In genomic region chr6:73267738-73268311, GRCm38 (mm10) we compare ENCODE assay signal across 19 mouse cellular contexts. TPM values are rescaled to one million over a fixed set of nuclear protein-coding genes. Genes with fewer than 3 reads are reported as not detected.
"Had no signal": no experiment of that assay in that cellular context is flagged by ENCODE, and none has a peak within 500 bp of the region (broad histone marks: within the 10 kb centered on the region; RNA-seq: fewer than 3 reads in every experiment).

No protein-coding gene starts in this region.

- H3K27me3 ChIP-seq: midbrain, embryonic 12.5 days; neural tube, embryonic 13.5 days; neural tube, embryonic 15.5 days had no signal

- H3K4me1 ChIP-seq: midbrain, embryonic 12.5 days; neural tube, embryonic 13.5 days; neural tube, embryonic 15.5 days had no signal

- H3K4me3 ChIP-seq: midbrain, embryonic 10.5 days; midbrain, embryonic 12.5 days; myocyte; neural tube, embryonic 13.5 days; neural tube, embryonic 15.5 days had no signal

- DNase-seq: lung, embryonic 14.5 days; lung, postnatal 10 days; lung, postnatal 4 days; midbrain, embryonic 14.5 days; retina, postnatal 1 day; right cerebral cortex, adult 18-20 months; right cerebral cortex, postnatal 25 days; right cerebral cortex, postnatal 4 days; spleen, adult 18-20 months; thymus, adult 18-20 months; thymus, postnatal 14 days; thymus, postnatal 36 days had no signal

- H3K9ac ChIP-seq: lung, embryonic 14.5 days; midbrain, embryonic 12.5 days; neural tube, embryonic 13.5 days; neural tube, embryonic 15.5 days had no signal

- H3K27ac ChIP-seq: midbrain, embryonic 10.5 days; midbrain, embryonic 12.5 days; neural tube, embryonic 13.5 days; neural tube, embryonic 15.5 days had no signal

- H3K4me2 ChIP-seq: lung, embryonic 14.5 days; midbrain, embryonic 12.5 days; neural tube, embryonic 13.5 days; neural tube, embryonic 15.5 days had no signal

- H3K9me3 ChIP-seq: midbrain, embryonic 10.5 days; midbrain, embryonic 12.5 days; neural tube, embryonic 13.5 days; neural tube, embryonic 15.5 days had no signal

- ATAC-seq: midbrain, embryonic 16.5 days had no signal

RNA-seq across cellular contexts. Expression of gene Dnah6, which starts 46.4 kb away (rescaled TPM):
- total RNA-seq: megakaryocyte-erythroid progenitor cell, adult 5-6 weeks had no signal
